Comparison of ENCODE assay signal across 9 mouse cellular contexts in genomic region chr9:107399491-107399971, GRCm38 (mm10). TPM values are rescaled to one million over a fixed set of nuclear protein-coding genes. Genes with fewer than 3 reads are reported as not detected.
A peak's percentile ranks its signal among the peaks of the same experiment; 100 is the strongest.
DNase-seq lines count a peak whose midpoint lies in the region; ATAC-seq and TF ChIP-seq lines count a peak whose summit lies in the region.
"Had no signal": no experiment of that assay in that cellular context is flagged by ENCODE, and none has a peak within 500 bp of the region (broad histone marks: within the 10 kb centered on the region; RNA-seq: fewer than 3 reads in every experiment).

Cacna2d2 (plus strand) TSS chr9:107399612.

- DNase-seq in heart, postnatal 0 days (ENCODE audit: low spot score), result peak; percentile 30
- peak; percentile 44 to 80 for DNase-seq in kidney, postnatal 25 days
- no peak for DNase-seq in liver, embryonic 14.5 days (ENCODE audit: low read depth in 3 of 3, low spot score in 3 of 3)
- peak; percentile 28 to 64 for DNase-seq in urinary bladder, postnatal 4 days (ENCODE audit: low spot score in 2 of 2)

- peak within 1 kb of the TSS; percentile 78 for H3K9ac ChIP-seq in ES-Bruce4 (ENCODE audit: low read depth, poor library complexity, severe bottlenecking)
- H3K9ac ChIP-seq in forebrain, embryonic 13.5 days, result peak within 1 kb of the TSS; percentile 87
- peak within 1 kb of the TSS; percentile 36 for H3K9ac ChIP-seq in heart, postnatal 0 days (replicated peaks; ENCODE audit: low read depth, low read length)
- no peak within 1 kb of the TSS for H3K9ac ChIP-seq in liver, embryonic 14.5 days (replicated peaks)
- peak within 1 kb of the TSS; percentile 87 for H3K9ac ChIP-seq in neural tube, embryonic 15.5 days (replicated peaks)

- no peaks in the 10 kb centered on the region for H3K9me3 ChIP-seq in ES-Bruce4 (replicated peaks; ENCODE audit: control insufficient read depth, insufficient read depth, low read length, poor library complexity, severe bottlenecking)
- no peaks in the 10 kb centered on the region for H3K9me3 ChIP-seq in forebrain, embryonic 13.5 days (replicated peaks)
- no peaks in the 10 kb centered on the region for H3K9me3 ChIP-seq in heart, postnatal 0 days (replicated peaks; ENCODE audit: control insufficient read depth, low read length)
- no peaks in the 10 kb centered on the region for H3K9me3 ChIP-seq in liver, embryonic 14.5 days (ENCODE audit: control insufficient read depth, low read length)
- no peaks in the 10 kb centered on the region for H3K9me3 ChIP-seq in neural tube, embryonic 15.5 days (replicated peaks)

- ATAC-seq in forebrain, embryonic 13.5 days, result peak; percentile 71
- ATAC-seq in heart, postnatal 0 days (ENCODE audit: insufficient read depth, low read depth), result peak; percentile 69
- ATAC-seq in liver, embryonic 14.5 days (ENCODE audit: insufficient read depth), result no peak
- ATAC-seq in neural tube, embryonic 15.5 days (ENCODE audit: low FRiP score), result peak; percentile 79

- TF ChIP-seq CTCF in ES-Bruce4 (IDR thresholded peaks at IDR 0.05; ENCODE audit: low read depth, low read length), result no peak
- TF ChIP-seq CTCF in heart, postnatal 0 days (IDR thresholded peaks at IDR 0.05; ENCODE audit: low read depth), result no peak
- TF ChIP-seq CTCF in liver, embryonic 14.5 days (IDR thresholded peaks at IDR 0.05; ENCODE audit: low read depth), result no peak

- H3K36me3 ChIP-seq in ES-Bruce4 (ENCODE audit: control insufficient read depth, insufficient read depth, low read length, poor library complexity, severe bottlenecking), result no peaks in the 10 kb centered on the region
- H3K36me3 ChIP-seq in forebrain, embryonic 13.5 days (ENCODE audit: poor library complexity, severe bottlenecking), result no peaks in the 10 kb centered on the region
- H3K36me3 ChIP-seq in heart, postnatal 0 days (replicated peaks; ENCODE audit: control insufficient read depth, insufficient read depth, low read length), result no peaks in the 10 kb centered on the region
- no peaks in the 10 kb centered on the region for H3K36me3 ChIP-seq in liver, embryonic 14.5 days (replicated peaks; ENCODE audit: control insufficient read depth, insufficient read depth, low read depth)
- no peaks in the 10 kb centered on the region for H3K36me3 ChIP-seq in neural tube, embryonic 15.5 days

- no peak for TF ChIP-seq EP300 in ES-Bruce4 (IDR thresholded peaks at IDR 0.05; ENCODE audit: insufficient read depth, low read depth, low read length)
- TF ChIP-seq EP300 in heart, postnatal 0 days (IDR thresholded peaks at IDR 0.05; ENCODE audit: low read depth), result no peak
- no peak for TF ChIP-seq EP300 in liver, embryonic 14.5 days (IDR thresholded peaks at IDR 0.05; ENCODE audit: low read depth)

- peak within 1 kb of the TSS; percentile 97 for H3K4me2 ChIP-seq in forebrain, embryonic 13.5 days
- peak within 1 kb of the TSS; percentile 100 for H3K4me2 ChIP-seq in heart, postnatal 0 days (ENCODE audit: low read depth, low read length)
- H3K4me2 ChIP-seq in liver, embryonic 14.5 days (ENCODE audit: low read depth), result peak within 1 kb of the TSS; percentile 48
- peak within 1 kb of the TSS; percentile 92 for H3K4me2 ChIP-seq in neural tube, embryonic 15.5 days

- WGBS in forebrain, embryonic 13.5 days, result under 1% methylated on average over 16 of the region's 54 CpGs
- under 1% methylated on average over 33 of the region's 54 CpGs for whole genome bisulfite sequencing in heart, postnatal 0 days
- 1% methylated on average over 31 of the region's 54 CpGs for WGBS in liver, embryonic 14.5 days (ENCODE audit: insufficient replicate concordance)
- under 1% methylated on average over 34 of the region's 54 CpGs for WGBS in neural tube, embryonic 15.5 days

- peak within 1 kb of the TSS; percentile 88 for H3K4me3 ChIP-seq in ES-Bruce4 (ENCODE audit: low read depth, low read length)
- peak within 1 kb of the TSS; percentile 52 for H3K4me3 ChIP-seq in brown adipose tissue, adult 24 weeks (ENCODE audit: insufficient read depth, low read depth, low read length)
- H3K4me3 ChIP-seq in forebrain, embryonic 13.5 days, result peak within 1 kb of the TSS; percentile 72
- peak within 1 kb of the TSS; percentile 73 for H3K4me3 ChIP-seq in heart, postnatal 0 days (ENCODE audit: low read depth, low read length)
- peak within 1 kb of the TSS in 1 of 2 experiments; percentile 39; a peak in 2 of 4 replicates for H3K4me3 ChIP-seq in liver, embryonic 14.5 days (ENCODE audit: insufficient read depth in 1 of 2, low read depth in 2 of 2, low read length in 2 of 2)
- H3K4me3 ChIP-seq in neural tube, embryonic 15.5 days (replicated peaks), result peak within 1 kb of the TSS; percentile 85

- peak; percentile 19 for TF ChIP-seq POLR2A in ES-Bruce4 (IDR thresholded peaks at IDR 0.05; ENCODE audit: insufficient read depth, low read length)

- no peak within 1 kb of the TSS for H3K27ac ChIP-seq in ES-Bruce4 (ENCODE audit: insufficient read depth, low read length)
- no peak within 1 kb of the TSS for H3K27ac ChIP-seq in brown adipose tissue, adult 24 weeks (replicated peaks; ENCODE audit: low read depth, low read length)
- peak within 1 kb of the TSS; percentile 68 for H3K27ac ChIP-seq in forebrain, embryonic 13.5 days
- H3K27ac ChIP-seq in heart, postnatal 0 days (ENCODE audit: low read depth), result no peak within 1 kb of the TSS
- H3K27ac ChIP-seq in liver, embryonic 14.5 days, result no peak within 1 kb of the TSS
- H3K27ac ChIP-seq in neural tube, embryonic 15.5 days (replicated peaks), result peak within 1 kb of the TSS; percentile 82

- no peaks in the 10 kb centered on the region for H3K27me3 ChIP-seq in ES-Bruce4 (ENCODE audit: control insufficient read depth, insufficient read depth, low read length, poor library complexity, severe bottlenecking)
- peaks cover 69% of the 10 kb centered on the region for H3K27me3 ChIP-seq in forebrain, embryonic 13.5 days
- peaks cover 71% of the 10 kb centered on the region for H3K27me3 ChIP-seq in heart, postnatal 0 days (ENCODE audit: control insufficient read depth, insufficient read depth, low read length)
- H3K27me3 ChIP-seq in liver, embryonic 14.5 days (ENCODE audit: control insufficient read depth, insufficient read depth, low read length), result peaks cover 66% of the 10 kb centered on the region
- peaks cover 30% of the 10 kb centered on the region for H3K27me3 ChIP-seq in neural tube, embryonic 15.5 days (replicated peaks)

- no peaks in the 10 kb centered on the region for H3K4me1 ChIP-seq in ES-Bruce4 (ENCODE audit: control insufficient read depth, insufficient read depth, low read length)
- no peaks in the 10 kb centered on the region for H3K4me1 ChIP-seq in brown adipose tissue, adult 24 weeks (ENCODE audit: control insufficient read depth, insufficient read depth, insufficient read length, low read length)
- peaks cover 39% of the 10 kb centered on the region for H3K4me1 ChIP-seq in forebrain, embryonic 13.5 days
- H3K4me1 ChIP-seq in heart, postnatal 0 days (ENCODE audit: control insufficient read depth, insufficient read depth), result peaks cover 4% of the 10 kb centered on the region; the same call in 1 of the 2 replicates
- H3K4me1 ChIP-seq in liver, embryonic 14.5 days (replicated peaks; ENCODE audit: control insufficient read depth in 2 of 2, insufficient read depth in 2 of 2, low read length in 1 of 2), result no peaks in the 10 kb centered on the region
- peaks cover 47% of the 10 kb centered on the region for H3K4me1 ChIP-seq in neural tube, embryonic 15.5 days

RNA-seq across cellular contexts. Expression of gene Cacna2d2, which starts in this region (rescaled TPM):
- 3.2 and 3.9 TPM in 2 replicates for polyA plus RNA-seq in ES-Bruce4 (2011; ENCODE audit: insufficient read depth, insufficient read length, low read depth, missing spikeins)
- not detected in 2 replicates for polyA plus RNA-seq in brown adipose tissue, adult 24 weeks (2012; ENCODE audit: insufficient read depth, insufficient read length, missing spikeins)
- polyA plus RNA-seq in forebrain, embryonic 13.5 days (2015; fragmentation: Nextera tagmentation; extraction: Ambion mirVana), result 3.3 and 4.5 TPM in 2 replicates
- 30.6 and 34.8 TPM in 2 replicates for total RNA-seq in heart, postnatal 0 days (2014; rRNA removed; ENCODE audit: low replicate concordance)
- polyA plus RNA-seq in heart, postnatal 0 days (2015; fragmentation: Nextera tagmentation; extraction: Ambion mirVana), result 1.1 and 1.3 TPM in 2 replicates
- 0.06 and 0.08 TPM in 2 replicates for polyA plus RNA-seq in liver, embryonic 14.5 days (2012; rRNA removed)
- not detected in 2 replicates for polyA plus RNA-seq in liver, embryonic 14.5 days (2014; fragmentation: Nextera tagmentation; extraction: Ambion mirVana)
- 7.6 and 9.8 TPM in 2 replicates for polyA plus RNA-seq in neural tube, embryonic 15.5 days (2015; fragmentation: Nextera tagmentation; extraction: Ambion mirVana)
- total RNA-seq: MEL had no signal

Comparison
In these comparisons a context has a peak if more than half of its experiments do, and no peak if none do; other contexts are left out.
1. H3K27ac ChIP-seq: peak in forebrain, embryonic 13.5 days (single experiment) and neural tube, embryonic 15.5 days (single experiment); none in ES-Bruce4 (single experiment), brown adipose tissue, adult 24 weeks (single experiment), heart, postnatal 0 days (single experiment) and liver, embryonic 14.5 days (single experiment).
2. H3K4me2 ChIP-seq: peak in every context shown above with its lines; median percentile 100 in heart, postnatal 0 days; 97 in forebrain, embryonic 13.5 days; 92 in neural tube, embryonic 15.5 days; 48 in liver, embryonic 14.5 days.
3. DNase-seq: peak in heart, postnatal 0 days (single experiment), kidney, postnatal 25 days (2 of 2) and urinary bladder, postnatal 4 days (2 of 2); none in liver, embryonic 14.5 days (0 of 3).